Mouse (Mus musculus): ENCODE measurements at regions not wholly inside any gene's neighbourhood (a gene's known extent, or its start where the extent isn't known, plus 50 kb on each side); places are given as distances from the start of the nearest gene placed in this dataset.
A peak's percentile ranks its signal among the peaks of the same experiment; 100 is the strongest.

DNA sequence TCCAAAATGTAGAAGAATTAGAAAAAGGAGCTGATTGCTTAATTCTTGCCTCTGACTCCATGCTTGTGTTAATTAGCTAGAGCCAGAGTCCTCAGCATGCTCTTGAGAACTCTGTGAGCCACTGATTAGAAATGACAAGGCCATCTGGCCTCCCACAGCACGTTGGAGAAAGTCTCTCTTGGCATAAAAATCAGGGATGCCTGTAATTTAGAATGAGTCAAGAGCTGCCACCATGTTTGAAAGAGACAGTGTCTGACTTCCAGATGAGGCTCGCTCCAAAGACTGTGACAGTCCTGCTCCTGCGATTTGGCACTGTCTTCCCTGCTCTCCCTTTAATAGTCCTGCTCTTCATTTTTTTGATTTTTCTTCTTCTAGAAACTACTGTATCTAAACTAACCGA is 374.6 kb downstream of the Ipo11 start:
- DNase-seq (ENCODE audit: low read depth, low spot score): peak; percentile 56

DNA sequence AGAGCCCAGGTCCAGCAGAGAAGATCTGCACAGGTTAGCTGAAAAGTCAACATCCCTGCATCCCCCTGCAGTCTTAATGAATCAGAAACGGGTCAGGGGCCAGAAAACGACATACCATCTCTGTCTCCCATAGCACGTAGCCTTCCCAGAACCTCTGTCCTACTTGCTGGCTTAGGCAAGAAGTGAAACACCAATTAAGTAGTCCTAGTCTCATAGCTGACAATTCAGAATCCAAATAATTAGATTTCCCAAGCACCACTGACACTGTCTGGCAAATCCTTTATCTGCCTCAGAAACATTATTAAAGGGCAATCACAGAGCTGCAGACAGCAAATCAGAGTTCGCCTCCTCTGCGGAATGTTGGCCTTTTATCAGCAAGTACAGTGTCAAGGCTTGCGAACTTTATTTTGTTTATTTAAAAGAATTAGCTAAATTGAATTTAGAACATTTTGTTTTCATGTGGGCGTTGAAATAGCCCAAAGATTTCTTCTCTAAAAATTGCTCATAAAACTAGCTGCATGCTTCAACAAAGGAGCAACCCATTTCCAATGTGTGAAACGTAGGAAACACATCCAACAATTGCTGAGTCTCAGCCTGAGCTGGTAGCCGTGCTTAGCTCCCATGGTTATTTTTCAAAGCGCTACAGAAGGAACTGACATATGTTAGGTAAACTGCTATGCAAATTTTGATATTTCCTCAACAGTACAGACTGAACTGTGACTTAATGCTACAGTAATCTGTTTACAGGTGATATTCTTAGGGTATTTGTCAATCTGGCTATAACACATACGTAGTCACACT is 411.2 kb downstream of the Ipo11 start:
- peak; percentile 49 for DNase-seq (ENCODE audit: low read depth, low spot score)

DNA sequence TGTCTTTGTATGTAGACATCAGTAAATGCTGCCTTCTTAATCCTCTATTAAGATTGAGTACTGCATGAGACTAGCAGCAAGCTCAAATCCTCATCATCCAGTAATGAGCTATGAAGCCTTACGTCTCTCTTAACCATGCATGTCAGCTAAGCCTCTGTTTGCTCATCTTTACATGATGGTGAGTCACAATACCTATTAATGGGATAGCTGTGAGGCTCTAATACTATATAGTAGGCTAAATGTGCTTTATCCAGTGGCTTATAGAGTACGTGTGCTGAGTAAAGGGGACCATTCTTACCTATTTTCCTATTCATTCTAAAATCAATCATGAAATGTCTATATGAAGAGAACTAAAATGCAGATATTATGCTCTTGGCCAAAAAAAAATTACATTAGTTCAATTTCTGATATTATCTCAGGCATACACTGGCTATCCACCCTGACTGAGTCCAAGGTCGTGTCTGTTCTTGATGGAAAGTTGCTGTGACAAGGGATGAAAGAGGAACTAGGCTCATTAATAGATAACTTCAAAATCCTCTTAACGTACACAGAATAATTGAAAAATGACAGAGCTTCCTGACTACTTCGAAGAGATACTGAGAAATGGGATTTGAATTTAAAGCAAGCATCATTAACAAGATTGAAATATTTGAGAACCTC is 422.1 kb downstream of the Ipo11 start:
- DNase-seq (ENCODE audit: low read depth, low spot score): no peak

- DNase-seq (ENCODE audit: low read depth, low spot score): peak; percentile 24
Observed at GRCm38 (mm10) chr13:106513669-106514068, 423.1 kb downstream of the Ipo11 start.

GRCm38 (mm10) chr13:106510435-106510834 is 426.3 kb downstream of the Ipo11 start:
- no peak for DNase-seq (ENCODE audit: low read depth, low spot score)

DNA sequence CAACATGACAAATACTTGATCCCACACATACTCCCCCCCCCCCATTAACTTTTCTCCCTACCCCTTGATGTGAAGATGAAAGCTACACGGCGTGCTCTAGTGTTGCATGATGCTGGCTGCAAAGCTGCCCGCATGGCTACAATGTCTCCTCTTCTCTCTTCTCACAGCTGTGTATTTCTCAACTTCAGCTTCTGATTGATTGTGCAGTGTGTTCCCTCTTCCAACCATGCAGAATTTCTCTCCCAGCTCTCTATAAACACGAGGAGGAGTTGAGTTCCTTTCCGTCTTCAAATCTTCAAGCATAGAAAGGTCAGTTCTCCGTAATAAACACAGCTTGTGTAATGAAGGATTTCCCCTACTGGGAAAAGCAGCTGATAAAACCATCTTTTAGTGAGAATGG is 435.5 kb downstream of the Ipo11 start:
- no peak for DNase-seq (ENCODE audit: low read depth, low spot score)

- no peak for DNase-seq (ENCODE audit: low read depth, low spot score)
Observed at GRCm38 (mm10) chr13:106471264-106471663, 465.5 kb downstream of the Ipo11 start.

GRCm38 (mm10) chr13:106454366-106454927 is 482.3 kb downstream of the Ipo11 start:
- DNase-seq (ENCODE audit: low read depth, low spot score): no peak

- DNase-seq (ENCODE audit: low read depth, low spot score): no peak
Observed at GRCm38 (mm10) chr13:106432165-106432564, 504.6 kb downstream of the Ipo11 start.

DNA sequence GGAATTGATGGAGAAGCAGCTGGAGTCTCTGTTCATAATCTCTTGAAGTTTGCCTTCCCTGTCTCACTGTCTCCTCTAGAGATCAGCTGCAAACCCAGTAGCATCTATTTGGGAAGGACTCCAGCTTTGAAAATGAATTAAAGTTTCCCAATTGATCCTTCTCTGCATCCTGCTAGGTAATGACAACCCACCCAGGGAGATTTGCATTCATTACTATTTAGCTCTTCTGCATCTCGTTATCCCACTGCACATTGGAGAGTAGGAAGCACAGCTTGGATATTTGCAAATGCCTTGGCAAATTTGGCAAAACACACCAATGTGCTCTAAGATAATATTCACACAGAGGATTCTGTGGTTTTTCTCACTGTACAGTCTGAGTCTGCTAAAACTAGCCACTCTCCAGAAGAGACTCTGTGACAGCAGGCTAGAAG is 530.1 kb downstream of the Ipo11 start:
- DNase-seq (ENCODE audit: low read depth, low spot score): peak; percentile 51

- DNase-seq (ENCODE audit: low read depth, low spot score): no peak
Observed at GRCm38 (mm10) chr13:106392642-106393041, 544.1 kb downstream of the Ipo11 start.

DNA sequence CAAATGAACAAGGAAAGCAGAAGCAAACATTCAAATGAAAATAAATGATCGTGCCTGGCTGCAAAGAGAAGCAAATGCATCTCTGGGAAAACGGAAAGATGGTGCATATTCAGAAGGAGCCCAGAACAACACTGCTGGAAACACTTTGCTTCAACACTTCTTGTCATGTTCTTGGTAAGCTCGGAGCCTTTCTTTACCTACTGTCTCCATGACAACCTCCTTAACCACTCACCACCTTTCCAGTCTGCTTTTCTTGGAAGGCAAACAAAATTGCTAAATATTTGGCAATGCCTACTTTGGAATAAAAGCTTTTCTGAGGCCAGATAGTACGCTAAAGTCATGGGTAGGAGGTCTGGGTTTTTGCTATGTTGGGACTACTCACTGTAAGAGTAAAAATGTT is 548.1 kb downstream of the Ipo11 start:
- no peak for DNase-seq (ENCODE audit: low read depth, low spot score)

- DNase-seq (ENCODE audit: low read depth, low spot score): no peak
Observed at GRCm38 (mm10) chr13:106367589-106367988, 569.2 kb downstream of the Ipo11 start.

DNA sequence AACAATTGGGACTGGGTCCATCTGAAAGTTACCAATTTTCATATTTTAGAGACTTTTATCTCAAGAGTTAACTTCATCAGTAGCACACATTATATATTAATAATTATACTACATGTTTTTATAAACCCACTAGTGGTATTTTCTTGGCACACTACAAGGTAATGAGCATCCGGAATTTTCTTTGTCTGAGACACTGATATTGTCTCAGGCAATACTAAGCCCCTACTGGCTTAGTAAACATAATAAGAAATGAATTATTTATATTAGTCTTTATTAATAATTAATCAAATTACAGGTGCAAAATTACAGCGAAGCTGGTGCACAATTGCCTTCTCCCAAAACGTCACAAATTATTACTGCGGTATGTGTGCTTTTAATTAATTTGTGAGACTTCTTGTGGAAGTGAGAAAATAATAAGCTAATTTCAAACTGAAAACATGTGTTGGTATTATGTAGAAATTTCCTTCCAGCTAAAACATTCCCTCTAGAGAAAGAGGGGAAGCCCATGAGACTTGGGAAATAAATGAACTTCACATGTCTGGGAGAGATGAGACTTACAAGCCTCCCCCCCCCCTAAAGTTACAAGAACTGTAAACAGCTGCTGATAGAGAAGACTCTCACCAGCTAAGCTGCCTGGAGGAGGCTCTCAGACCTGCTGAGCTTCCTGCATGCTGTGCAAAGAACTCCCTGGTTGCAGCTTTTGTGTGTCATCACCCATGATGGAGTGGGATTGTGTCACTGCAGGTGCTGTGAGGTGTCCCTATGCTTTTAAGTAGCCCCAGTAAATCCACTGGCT is 583.9 kb downstream of the Ipo11 start:
- DNase-seq (ENCODE audit: low read depth, low spot score): no peak

GRCm38 (mm10) chr13:106332025-106332424 is 604.7 kb downstream of the Ipo11 start:
- no peak for DNase-seq (ENCODE audit: low read depth, low spot score)

DNA sequence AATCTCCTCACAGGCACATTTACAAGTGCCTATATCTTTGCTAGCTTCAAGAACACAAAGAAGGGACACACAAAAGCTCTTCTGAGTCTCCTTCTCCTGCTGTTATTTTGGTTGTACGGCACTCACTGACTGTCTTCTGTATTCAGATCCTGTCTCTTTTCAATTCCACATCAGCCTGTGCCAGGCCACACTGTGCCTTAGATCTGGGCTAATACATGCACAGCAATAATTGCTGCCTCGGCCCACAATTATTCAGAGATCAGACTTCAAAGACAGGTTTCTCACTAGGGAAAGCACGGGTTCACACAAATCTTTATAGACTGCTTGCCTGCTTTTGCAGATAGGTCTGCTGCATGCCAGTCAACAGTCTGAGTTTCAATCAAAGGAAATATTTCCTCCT is 617.8 kb downstream of the Ipo11 start:
- DNase-seq (ENCODE audit: low read depth, low spot score): no peak

GRCm38 (mm10) chr13:106318476-106318875 is 618.3 kb downstream of the Ipo11 start:
- no peak for DNase-seq (ENCODE audit: low read depth, low spot score)

DNA sequence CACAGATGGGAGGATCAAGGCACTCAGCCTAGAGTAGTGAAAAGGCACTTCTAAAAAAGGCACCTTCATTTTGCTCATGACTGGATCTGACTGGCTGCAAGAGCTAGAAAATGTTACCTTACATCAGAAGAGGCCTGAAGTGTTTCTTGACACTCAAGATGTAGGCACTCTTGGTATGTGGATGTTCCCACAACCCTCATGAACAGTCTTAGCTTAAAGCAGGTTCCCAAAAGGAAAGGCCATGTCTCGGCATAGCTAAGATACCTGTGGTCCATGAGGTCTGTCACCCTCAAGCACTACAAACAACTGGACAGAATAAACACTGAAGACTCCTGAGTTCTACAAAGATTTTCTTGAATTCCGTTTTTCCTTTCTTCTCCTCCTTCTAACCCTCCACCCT is 619.5 kb downstream of the Ipo11 start:
- DNase-seq (ENCODE audit: low read depth, low spot score): no peak

DNA sequence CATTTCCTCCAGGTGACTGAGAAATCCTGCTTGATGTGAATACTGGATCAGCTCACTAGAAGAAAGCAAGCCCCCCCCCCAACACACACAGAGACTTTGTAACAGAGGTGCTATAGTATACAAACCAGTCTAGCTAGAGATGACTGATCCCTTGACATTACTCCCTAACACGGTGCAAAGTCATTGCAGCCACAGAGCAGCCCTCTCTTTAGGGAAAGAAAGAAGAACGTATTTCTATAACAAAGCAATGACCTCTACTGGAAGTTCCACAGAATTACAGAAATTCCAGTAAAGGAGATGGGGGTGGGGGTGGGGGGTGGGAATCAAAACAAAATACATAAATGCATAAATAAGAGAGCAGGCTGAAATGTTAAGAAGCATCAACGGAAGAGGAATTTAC is 655.6 kb downstream of the Ipo11 start:
- DNase-seq (ENCODE audit: low read depth, low spot score): no peak

GRCm38 (mm10) chr13:106259874-106260273 is 676.9 kb downstream of the Ipo11 start:
- no peak for DNase-seq (ENCODE audit: low read depth, low spot score)

Data from brain, embryonic 18.5 days (tissue).